Mouse (Mus musculus) c-Kit-positive CD71-positive TER-119-positive erythroid progenitor cells, embryonic 14.5 days (primary cell): ENCODE results near the gene Vmn1r232.

Source experiments
- DNase-seq: peaks from one replicate; pipeline ENCODE4 v3.0.0-alpha.2; 2013; ENCODE audit warnings: low spot score

Gene Vmn1r232

GRCm38 (mm10) chr17:20919614-20920013, at the start of gene Vmn1r232:
TSS of gene Vmn1r232 (minus strand) at chr17:20919714.
- no peak for DNase-seq

- DNase-seq = no peak
Observed at GRCm38 (mm10) chr17:20966681-20967080, 47.2 kb upstream of the Vmn1r232 start.

GRCm38 (mm10) chr17:20965421-20965820, 45.9 kb upstream of the Vmn1r232 start:
- DNase-seq = no peak

- DNase-seq = no peak
Observed at GRCm38 (mm10) chr17:20960386-20960785, 40.9 kb upstream of the Vmn1r232 start.

- DNase-seq = no peak
Observed at GRCm38 (mm10) chr17:20946636-20947035, 27.1 kb upstream of the Vmn1r232 start.

GRCm38 (mm10) chr17:20946026-20946565, 26.6 kb upstream of the Vmn1r232 start:
- DNase-seq = peak; percentile 11

- peak; percentile 99 for DNase-seq
Observed at GRCm38 (mm10) chr17:20944985-20945891, 25.7 kb upstream of the Vmn1r232 start, which contains the start of gene Ppp2r1a. TSS of gene Ppp2r1a (plus strand) at chr17:20945311.

- DNase-seq = peak; percentile 24
Observed at GRCm38 (mm10) chr17:20944226-20944625, 24.7 kb upstream of the Vmn1r232 start.

- DNase-seq = no peak
Observed at GRCm38 (mm10) chr17:20904991-20905390, 14.5 kb downstream of the Vmn1r232 start, which contains the start of gene Vmn1r231. TSS of gene Vmn1r231 (minus strand) at chr17:20905091.
